In genomic region chr1:124339444-124339843, GRCm38 (mm10) we compare ENCODE assay signal across 18 mouse cellular contexts.
"Had no signal": no experiment of that assay in that cellular context is flagged by ENCODE, and none has a peak within 500 bp of the region (broad histone marks: within the 10 kb centered on the region; RNA-seq: fewer than 3 reads in every experiment).

No protein-coding gene starts in this region.

- H3K9me3 ChIP-seq: lung, embryonic 15.5 days; midbrain, embryonic 10.5 days; midbrain, embryonic 12.5 days; neural tube, embryonic 13.5 days; neural tube, embryonic 15.5 days had no signal

- H3K4me2 ChIP-seq: lung, embryonic 15.5 days; midbrain, embryonic 12.5 days; neural tube, embryonic 13.5 days; neural tube, embryonic 15.5 days had no signal

- DNase-seq: lung, adult 18-20 months; lung, postnatal 4 days; midbrain, embryonic 14.5 days; retina, postnatal 1 day; right cerebral cortex, postnatal 25 days; right cerebral cortex, postnatal 4 days; spleen, adult 18-20 months; thymus, adult 2 months; thymus, postnatal 25 days; thymus, postnatal 4 days had no signal

- H3K36me3 ChIP-seq: lung, embryonic 15.5 days; midbrain, embryonic 10.5 days; midbrain, embryonic 12.5 days; neural tube, embryonic 13.5 days; neural tube, embryonic 15.5 days had no signal

- H3K4me3 ChIP-seq: lung, embryonic 15.5 days; midbrain, embryonic 10.5 days; midbrain, embryonic 12.5 days; myocyte; neural tube, embryonic 13.5 days; neural tube, embryonic 15.5 days had no signal

- ATAC-seq: lung, postnatal 0 days; midbrain, embryonic 16.5 days had no signal

- H3K27me3 ChIP-seq: lung, embryonic 15.5 days; midbrain, embryonic 12.5 days; neural tube, embryonic 13.5 days; neural tube, embryonic 15.5 days had no signal

- H3K4me1 ChIP-seq: lung, embryonic 15.5 days; midbrain, embryonic 10.5 days; midbrain, embryonic 12.5 days; neural tube, embryonic 13.5 days; neural tube, embryonic 15.5 days had no signal

- H3K9ac ChIP-seq: lung, embryonic 15.5 days; midbrain, embryonic 12.5 days; neural tube, embryonic 13.5 days; neural tube, embryonic 15.5 days had no signal

- H3K27ac ChIP-seq: lung, embryonic 15.5 days; midbrain, embryonic 10.5 days; midbrain, embryonic 12.5 days; neural tube, embryonic 13.5 days; neural tube, embryonic 15.5 days had no signal
